Mouse (Mus musculus) liver, embryonic 11.5 days (tissue): ENCODE measurements around the gene Sars. TPM values are rescaled to one million over a fixed set of nuclear protein-coding genes. Genes with fewer than 3 reads are reported as not detected.

Experiments
- ATAC-seq: fragments of 200-750 bp; cut with Nextera tagmentation; replicated peaks from 2 replicates; pipeline ENCODE4 v1.8.0; 2017; ENCODE audit warnings: moderate number of reproducible peaks, mild to moderate bottlenecking, moderate TSS enrichment, moderate library complexity; ENCODE audit not compliant: low FRiP score
- DNase-seq: peaks from one replicate; pipeline ENCODE4 v3.0.0-alpha.2; 2017; ENCODE audit warnings: low spot score
- H3K27ac ChIP-seq: fragments of 300-500 bp; sonication (generic); 2 replicates; pipeline ENCODE4 v1.5.1; 2014; ENCODE audit warnings: mild to moderate bottlenecking, low read depth, low read length, control low read depth
- H3K27me3 ChIP-seq: fragments of 300-500 bp; sonication (generic); replicated peaks from 2 replicates; pipeline ENCODE4 v1.6.1; 2014; ENCODE audit warnings: low read length, mixed read lengths; ENCODE audit not compliant: control insufficient read depth, insufficient read depth
- H3K36me3 ChIP-seq: fragments of 300-500 bp; sonication (generic); 2 replicates; pipeline ENCODE4 v1.6.1; 2014; ENCODE audit warnings: mild to moderate bottlenecking, low read length, moderate library complexity, mixed read lengths; ENCODE audit not compliant: control insufficient read depth, insufficient read depth
- H3K4me1 ChIP-seq: fragments of 300-500 bp; sonication (generic); replicated peaks from 2 replicates; pipeline ENCODE4 v1.6.1; 2014; ENCODE audit warnings: low read length, mixed read lengths; ENCODE audit not compliant: control insufficient read depth, insufficient read depth
- H3K4me2 ChIP-seq: fragments of 300-500 bp; sonication (generic); 2 replicates; pipeline ENCODE4 v1.6.1; 2014; ENCODE audit warnings: mild to moderate bottlenecking, control low read depth, moderate library complexity
- H3K4me3 ChIP-seq: fragments of 300-500 bp; sonication (generic); 2 replicates; pipeline ENCODE4 v1.5.1; 2014; ENCODE audit warnings: low read depth, low read length, control low read depth
- H3K9ac ChIP-seq: fragments of 300-500 bp; sonication (generic); 2 replicates; pipeline ENCODE4 v1.6.1; 2014; ENCODE audit warnings: low read depth, low read length, control low read depth
- H3K9me3 ChIP-seq: fragments of 300-500 bp; sonication (generic); 2 replicates; pipeline ENCODE4 v1.6.1; 2016; ENCODE audit warnings: low read length, inconsistent platforms, mixed read lengths; ENCODE audit not compliant: control insufficient read depth
- WGBS: fragments of 180-500 bp; shearing (Covaris S2); extraction: QIAGEN DNeasy Blood & Tissue Kit; methylation state at CpG from one replicate; pipeline ENCODE4 v1.1.7; 2014; 5-methylcytosine and 5-hydroxymethylcytosine counted together
- polyA plus RNA-seq: library from polyadenylated mRNA; unstranded; fragments of >200 nt; fragmentation: Nextera tagmentation; extraction: Ambion mirVana; gene quantifications from 2 replicates; pipeline ENCODE4 v1.2.1, GENCODE M21; 2014

Sars gene
- polyA plus RNA-seq, 1 experiment from 2014 or later = 194 TPM

- H3K4me2 ChIP-seq = no peak overlapping the region
- 88% methylated on average over 8 of the region's 8 CpGs for WGBS
- no peaks in the 10 kb centered on the region; the same call in 1 of the 2 replicates for H3K36me3 ChIP-seq
- H3K4me1 ChIP-seq = no peaks in the 10 kb centered on the region
- no peak overlapping the region for H3K27ac ChIP-seq
- DNase-seq (no peak), ATAC-seq (no peak)
- no peaks in the 10 kb centered on the region; the same call in 1 of the 2 replicates for H3K9me3 ChIP-seq
- no peak overlapping the region for H3K4me3 ChIP-seq
- H3K27me3 ChIP-seq = no peaks in the 10 kb centered on the region
- no peak overlapping the region for H3K9ac ChIP-seq
Observed at GRCm38 (mm10) chr3:108408517-108409008, 36.4 kb downstream of the Sars start.

DNA sequence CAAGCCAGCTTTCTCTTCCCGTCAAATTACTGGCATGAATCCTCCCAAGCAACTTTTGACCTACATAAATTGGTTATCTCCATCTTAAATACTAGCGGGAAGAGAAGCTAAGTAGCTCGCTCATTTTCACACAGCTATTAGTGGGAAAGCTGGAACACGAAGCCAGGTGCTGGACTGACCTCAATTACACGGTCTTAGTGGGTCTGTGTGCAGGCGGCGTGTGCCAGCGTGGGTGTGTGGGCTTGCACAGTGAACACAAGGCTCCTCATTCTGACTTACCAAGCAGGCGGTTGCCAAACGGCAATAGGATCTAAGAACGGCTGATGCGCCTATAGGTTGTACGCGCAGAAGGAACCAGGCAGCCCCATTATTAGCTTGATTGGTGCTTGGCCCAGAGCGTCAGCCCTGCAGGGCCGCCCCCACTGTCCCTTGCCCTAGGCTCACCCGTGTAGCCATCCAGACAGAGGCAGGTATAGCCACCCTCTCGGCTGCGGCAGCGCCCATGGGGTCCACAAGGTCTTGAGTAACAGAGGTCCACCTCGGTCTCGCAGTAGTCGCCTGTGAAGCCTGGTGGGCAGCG is 38.6 kb downstream of the Sars start:
- Histone ChIP-seq H3K4me2 (no peak overlapping the region), H3K9ac (no peak overlapping the region), H3K4me1 (no peaks in the 10 kb centered on the region), H3K27ac (no peak overlapping the region), H3K27me3 (no peaks in the 10 kb centered on the region), H3K4me3 (no peak overlapping the region), H3K9me3 (no peaks in the 10 kb centered on the region), H3K36me3 (no peaks in the 10 kb centered on the region)
- DNase-seq (no peak), ATAC-seq (no peak)
- 79% methylated on average over 24 of the region's 24 CpGs for WGBS

- Histone ChIP-seq H3K27me3 (no peaks in the 10 kb centered on the region), H3K36me3 (no peaks in the 10 kb centered on the region), H3K4me1 (no peaks in the 10 kb centered on the region), H3K4me3 (no peak overlapping the region), H3K27ac (no peak overlapping the region), H3K9ac (no peak overlapping the region), H3K4me2 (no peak overlapping the region), H3K9me3 (no peaks in the 10 kb centered on the region)
- ATAC-seq = no peak
- 43% methylated on average over 14 of the region's 14 CpGs for WGBS
- no peak for DNase-seq
Observed at GRCm38 (mm10) chr3:108405536-108406305, 39.3 kb downstream of the Sars start.

DNA sequence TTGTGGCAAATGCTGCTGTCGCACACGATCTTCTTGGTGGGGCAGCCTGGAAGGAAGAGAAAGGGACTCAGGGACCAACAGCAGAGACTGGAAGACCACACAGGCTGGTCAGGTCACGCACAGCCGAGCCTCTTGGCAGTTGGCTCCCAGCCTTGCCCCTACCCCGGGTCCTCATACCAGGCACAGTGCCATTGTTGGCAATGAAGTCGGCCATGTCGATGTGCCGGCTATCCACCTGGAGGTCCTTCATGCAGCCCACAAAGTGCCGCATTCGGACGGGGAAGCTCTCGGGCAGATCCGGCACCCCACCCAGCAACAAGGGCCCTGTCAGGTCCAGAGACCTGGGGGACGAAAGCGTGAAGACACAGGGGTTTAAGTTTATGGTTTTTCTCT is 42.5 kb downstream of the Sars start:
- no peaks in the 10 kb centered on the region for H3K9me3 ChIP-seq
- DNase-seq (no peak), ATAC-seq (no peak)
- H3K36me3 ChIP-seq = 0 out of 2 replicates have a peak, but pooled peaks cover 2% of the 10 kb centered on the region
- H3K4me3 ChIP-seq = no peak overlapping the region
- H3K27me3 ChIP-seq = no peaks in the 10 kb centered on the region
- no peak overlapping the region for H3K27ac ChIP-seq
- no peak overlapping the region for H3K4me2 ChIP-seq
- 87% methylated on average over 15 of the region's 15 CpGs for WGBS
- no peak overlapping the region for H3K9ac ChIP-seq
- no peaks in the 10 kb centered on the region for H3K4me1 ChIP-seq

DNA sequence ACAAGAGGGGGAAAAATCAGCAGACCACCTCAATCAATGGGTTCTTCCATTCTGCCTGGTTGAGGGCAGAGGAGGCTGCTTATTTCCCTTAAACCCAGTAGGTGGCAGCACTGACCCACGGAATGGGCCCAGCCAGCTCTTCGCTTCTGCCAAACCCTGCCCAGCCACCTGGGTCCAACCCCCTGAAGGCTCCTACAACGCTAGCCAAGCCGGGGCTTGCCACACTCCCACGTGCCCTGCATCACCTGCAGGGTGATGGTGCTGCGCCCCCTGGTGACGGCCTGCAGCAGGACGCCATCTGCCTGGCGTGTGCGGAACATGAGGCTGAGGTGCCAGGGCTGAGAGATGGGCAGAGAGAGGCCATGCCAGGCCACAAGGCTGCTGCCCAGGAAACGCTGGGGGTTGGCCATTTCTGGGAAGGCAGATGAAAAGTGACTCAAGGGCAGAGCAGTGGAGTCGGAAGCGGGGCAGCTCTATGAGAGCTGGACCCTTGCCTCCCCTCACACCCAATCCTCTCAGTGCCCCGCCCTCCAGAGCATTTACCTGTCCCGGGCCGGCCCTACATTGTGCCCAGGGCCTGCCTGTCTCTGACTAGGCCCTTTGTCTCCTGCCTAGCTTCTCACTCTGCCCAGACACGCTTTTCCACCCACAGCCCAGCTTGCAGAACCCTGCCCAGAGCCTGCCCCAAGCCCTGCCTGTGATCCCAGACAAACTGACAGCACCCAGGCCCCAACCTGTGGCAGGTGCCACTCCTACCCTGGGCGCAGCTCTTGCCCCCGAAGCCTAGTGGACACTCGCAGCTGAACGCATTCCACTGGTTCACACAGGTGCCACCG is 43.1 kb downstream of the Sars start:
- no peaks in the 10 kb centered on the region for H3K4me1 ChIP-seq
- no peaks in the 10 kb centered on the region for H3K9me3 ChIP-seq
- H3K27me3 ChIP-seq = no peaks in the 10 kb centered on the region
- ATAC-seq (peak; percentile 69), DNase-seq (peak; percentile 74)
- H3K4me3 ChIP-seq = no peak overlapping the region
- 0 out of 2 replicates have a peak overlapping the region, but pooled peaks have one; percentile 5 for H3K9ac ChIP-seq
- WGBS = 29% methylated on average over 22 of the region's 22 CpGs
- H3K36me3 ChIP-seq = 0 out of 2 replicates have a peak, but pooled peaks cover 2% of the 10 kb centered on the region
- H3K27ac ChIP-seq = no peak overlapping the region
- H3K4me2 ChIP-seq = peak overlapping the region; percentile 43

DNA sequence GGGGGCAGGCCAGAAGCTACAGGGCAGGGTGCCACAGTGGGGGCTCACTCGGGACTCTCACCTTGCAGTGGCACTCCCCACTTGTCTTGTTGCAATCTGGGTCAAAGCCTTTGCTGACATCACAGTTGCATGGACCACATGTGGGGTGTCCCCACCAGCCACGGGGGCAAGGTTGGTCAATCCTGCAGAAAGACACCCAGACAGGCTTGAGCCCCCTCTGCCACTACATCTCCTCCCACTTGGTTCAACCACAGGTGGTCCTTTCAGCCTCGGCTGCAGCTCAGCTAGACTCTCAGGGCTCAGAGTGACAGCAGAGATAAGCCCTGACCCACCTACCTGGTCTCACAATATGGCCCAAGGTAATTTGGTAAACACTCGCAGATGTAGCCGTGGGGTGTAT is 44.6 kb downstream of the Sars start:
- Histone ChIP-seq H3K27ac (no peak overlapping the region), H3K4me2 (no peak overlapping the region), H3K36me3 (0 out of 2 replicates have a peak, but pooled peaks cover 2% of the 10 kb centered on the region), H3K9ac (no peak overlapping the region), H3K4me3 (no peak overlapping the region), H3K27me3 (no peaks in the 10 kb centered on the region), H3K4me1 (no peaks in the 10 kb centered on the region), H3K9me3 (no peaks in the 10 kb centered on the region)
- no peak for DNase-seq
- WGBS = 66% methylated on average over 5 of the region's 5 CpGs
- ATAC-seq = no peak

- no peak overlapping the region for H3K4me2 ChIP-seq
- no peak overlapping the region for H3K9ac ChIP-seq
- H3K36me3 ChIP-seq = 0 out of 2 replicates have a peak, but pooled peaks cover 2% of the 10 kb centered on the region
- DNase-seq (no peak), ATAC-seq (no peak)
- WGBS = 85% methylated on average over 9 of the region's 9 CpGs
- no peak overlapping the region for H3K4me3 ChIP-seq
- no peak overlapping the region for H3K27ac ChIP-seq
- no peaks in the 10 kb centered on the region for H3K9me3 ChIP-seq
- no peaks in the 10 kb centered on the region for H3K4me1 ChIP-seq
- H3K27me3 ChIP-seq = no peaks in the 10 kb centered on the region
Observed at GRCm38 (mm10) chr3:108398281-108398680, 46.7 kb downstream of the Sars start.

- H3K27ac ChIP-seq = no peak overlapping the region
- H3K9me3 ChIP-seq = no peaks in the 10 kb centered on the region
- H3K27me3 ChIP-seq = no peaks in the 10 kb centered on the region; the same call in 1 of the 2 replicates
- H3K9ac ChIP-seq = no peak overlapping the region
- peaks cover 13% of the 10 kb centered on the region for H3K4me1 ChIP-seq
- H3K4me3 ChIP-seq = no peak overlapping the region
- DNase-seq (no peak), ATAC-seq (no peak)
- H3K36me3 ChIP-seq = no peaks in the 10 kb centered on the region
- WGBS = 52% methylated on average over 15 of the region's 15 CpGs
- H3K4me2 ChIP-seq = 0 out of 2 replicates have a peak overlapping the region, but pooled peaks have one; percentile 25
Observed at GRCm38 (mm10) chr3:108392793-108393192, 52.2 kb downstream of the Sars start.
